Mouse (Mus musculus) left cerebral cortex, adult 11 months (tissue): ENCODE data around the gene Kiss1r.
A peak's percentile ranks its signal among the peaks of the same experiment; 100 is the strongest.

Experiments used
- DNase-seq: peaks from one replicate; pipeline ENCODE4 v3.0.0; 2022; ENCODE audit warnings: low spot score

The Kiss1r gene

DNA sequence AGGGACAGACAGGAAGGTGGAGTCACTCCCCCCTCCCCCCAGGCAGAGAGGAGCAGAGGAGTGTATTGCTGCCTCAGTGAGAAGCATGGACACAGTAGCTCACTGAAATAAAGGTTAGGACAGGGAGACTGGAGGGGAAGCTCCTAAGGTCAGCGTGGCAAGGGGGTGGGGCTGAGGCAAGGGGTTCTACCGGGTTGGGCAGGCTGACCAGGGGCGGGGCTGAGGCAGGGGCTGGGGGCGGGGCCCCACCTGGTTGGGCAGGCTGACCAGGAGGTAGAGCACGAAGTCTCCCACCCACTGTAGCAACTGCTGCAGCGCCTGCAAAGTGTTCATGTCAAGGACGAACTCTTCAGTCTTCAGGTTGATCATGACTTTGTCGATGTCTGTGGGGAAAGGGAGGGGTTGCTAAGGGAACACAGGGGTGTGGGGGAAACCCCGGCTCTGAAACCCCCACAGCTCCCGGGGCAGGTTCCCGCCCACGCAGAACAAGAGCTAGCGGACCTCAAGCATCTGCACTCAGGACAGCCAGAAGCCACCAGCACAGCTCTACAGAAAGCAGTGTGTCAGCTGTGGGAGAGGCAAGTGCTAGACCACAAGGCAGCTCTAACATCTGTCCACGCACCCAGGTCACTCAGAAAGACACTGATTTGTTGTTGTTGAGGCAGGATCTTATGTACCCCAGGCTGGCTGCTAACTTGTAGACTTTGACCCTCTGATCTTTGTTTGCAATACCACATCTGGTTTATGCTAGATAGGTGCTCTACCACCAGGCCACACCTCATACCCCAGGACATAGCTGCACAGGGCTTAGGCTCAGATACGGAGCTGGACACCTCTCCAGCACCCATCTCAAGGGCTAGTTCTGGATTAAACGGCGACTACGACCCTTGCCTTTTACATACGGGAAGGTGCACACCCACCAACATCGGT lies 19.2 kb upstream of the Kiss1r start:
- DNase-seq: no peak

DNA sequence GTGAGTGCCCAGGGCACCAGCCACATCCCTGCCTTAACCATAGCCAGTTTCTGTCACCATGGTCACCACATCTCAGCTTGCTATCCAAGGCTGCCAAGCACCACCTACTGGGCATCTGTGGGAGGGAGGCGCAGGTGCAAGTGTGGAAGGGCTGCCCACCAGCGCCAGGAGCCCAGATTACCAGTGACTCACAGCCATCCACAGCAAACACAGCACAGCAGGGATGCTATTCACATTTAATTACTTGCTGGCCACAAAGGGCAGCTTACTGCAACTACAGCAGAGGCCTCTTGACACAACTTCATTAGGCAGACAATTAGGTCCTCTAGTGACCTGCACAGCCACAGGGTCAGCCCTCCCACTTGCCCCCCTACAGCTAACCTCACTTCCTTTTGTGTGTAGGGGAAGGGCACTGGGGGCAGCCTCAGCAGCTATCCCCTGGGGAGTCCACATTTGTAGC lies 15.8 kb upstream of the Kiss1r start:
- DNase-seq: peak; percentile 73

DNA sequence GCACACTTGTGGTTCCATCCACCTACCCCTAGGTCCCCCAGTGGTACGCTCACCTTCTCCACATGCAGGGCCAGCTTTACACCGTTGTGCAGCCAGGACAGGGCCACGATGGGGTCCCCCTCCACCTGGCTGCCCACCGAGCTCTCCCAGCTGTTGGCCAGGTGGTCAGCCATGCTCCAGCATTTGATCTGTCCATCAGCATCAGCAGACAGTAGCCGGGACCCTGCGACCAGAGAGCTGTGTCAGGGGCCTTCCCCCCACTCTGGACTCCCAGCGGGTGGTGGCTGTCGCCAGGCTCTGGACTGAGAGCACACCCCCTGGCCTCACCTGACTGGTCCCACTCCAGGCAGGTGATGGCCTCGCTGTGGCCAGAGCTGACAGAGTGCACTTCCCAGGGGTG lies 10.1 kb upstream of the Kiss1r start:
- no peak for DNase-seq

DNA sequence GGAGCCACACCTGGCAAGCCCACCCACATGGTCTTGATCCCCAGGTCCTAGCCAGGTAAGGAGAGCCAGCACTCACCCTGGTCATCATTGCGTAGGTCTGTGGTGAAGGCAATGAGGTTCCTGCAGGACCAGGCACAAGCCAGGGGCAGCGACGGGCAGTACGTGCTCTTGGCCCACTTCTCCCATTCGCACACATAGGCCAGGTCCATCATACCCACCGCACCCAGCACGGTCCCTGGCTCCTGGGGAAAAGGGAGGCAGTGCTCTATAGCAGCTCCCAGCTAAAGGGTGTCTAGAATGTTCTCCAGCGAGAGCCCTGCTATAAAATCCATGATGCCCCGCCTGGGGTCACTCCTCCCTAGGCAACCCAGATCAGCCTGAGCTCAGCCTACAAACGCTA lies 9.4 kb upstream of the Kiss1r start:
- no peak for DNase-seq

DNA sequence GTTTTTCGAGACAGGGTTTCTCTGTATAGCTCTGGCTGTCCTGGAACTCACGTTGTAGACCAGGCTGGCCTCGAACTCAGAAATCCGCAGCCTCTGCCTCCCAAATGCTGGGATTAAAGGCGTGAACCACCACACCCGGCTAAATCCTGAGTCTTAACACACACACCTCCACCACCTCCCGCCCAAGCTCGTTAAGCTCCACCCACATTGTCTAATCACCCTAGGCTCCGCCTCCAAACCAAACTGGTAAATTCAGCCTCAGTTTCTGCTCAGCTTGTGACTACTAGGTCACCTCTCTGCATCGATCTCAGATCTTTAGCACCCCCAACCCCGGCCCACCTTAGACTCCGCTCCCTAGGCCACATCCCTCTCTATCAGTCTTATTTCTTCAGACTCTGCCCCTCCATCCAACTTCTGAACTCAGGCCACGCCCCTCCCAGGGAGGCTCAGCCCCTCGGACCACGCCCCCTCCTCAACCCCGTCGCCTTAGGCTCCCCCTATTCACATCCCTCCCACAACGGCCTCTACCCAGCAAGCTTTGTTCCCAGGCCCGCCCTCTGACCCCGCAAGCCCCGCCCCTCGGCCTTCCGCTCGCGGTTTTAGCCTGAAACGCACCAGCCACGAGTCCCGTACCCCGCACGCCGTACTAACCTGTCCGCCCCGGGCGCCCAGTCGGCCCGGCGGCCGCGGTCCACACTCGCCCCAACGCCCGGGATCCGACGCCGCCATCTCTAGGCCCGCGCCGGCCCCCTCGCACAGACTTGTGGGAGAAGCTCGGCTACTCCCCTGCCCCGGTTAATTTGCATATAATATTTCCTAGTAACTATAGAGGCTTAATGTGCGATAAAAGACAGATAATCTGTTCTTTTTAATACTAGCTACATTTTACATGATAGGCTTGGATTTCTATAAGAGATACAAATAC lies 8.3 kb upstream of the Kiss1r start, which contains the start of gene Med16:
TSS of gene Med16 (minus strand) at position 757 of the 925 bp plus-strand sequence.
- peak; percentile 96 for DNase-seq

DNA sequence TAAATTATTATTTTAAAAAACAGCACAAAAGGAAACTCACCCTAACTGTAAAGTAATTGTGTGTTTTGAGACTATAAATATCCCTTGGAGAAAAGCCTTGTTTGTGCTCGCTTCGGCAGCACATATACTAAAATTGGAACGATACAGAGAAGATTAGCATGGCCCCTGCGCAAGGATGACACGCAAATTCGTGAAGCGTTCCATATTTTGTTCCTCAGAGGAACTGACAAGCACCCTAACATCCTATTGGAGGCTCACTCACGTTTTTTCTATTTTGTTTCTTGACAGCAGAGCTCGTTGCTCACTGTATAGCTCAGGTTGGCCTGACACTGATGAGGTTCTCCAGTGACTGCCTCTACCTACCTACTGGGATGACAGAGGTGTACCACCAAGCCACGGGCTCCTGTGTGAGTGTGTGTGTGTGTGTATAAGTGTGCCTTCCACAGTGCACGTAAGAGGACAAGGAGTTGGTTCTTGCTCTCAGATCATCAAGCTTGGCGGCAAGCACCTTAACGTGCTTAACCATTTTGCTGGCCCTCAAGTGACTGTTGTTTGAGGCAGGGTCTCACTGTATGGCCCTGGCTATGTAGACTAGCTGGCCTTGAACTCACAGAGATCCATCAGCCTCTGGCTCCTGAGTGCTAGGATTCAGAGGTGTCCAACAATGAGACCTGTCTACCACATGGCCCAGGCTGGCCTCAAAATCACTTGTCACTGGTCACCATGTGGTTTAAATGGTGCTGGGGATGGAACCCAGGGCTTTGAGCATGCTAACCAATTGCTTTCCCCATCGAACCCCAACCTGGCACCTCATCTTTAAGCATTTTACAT lies 7.5 kb upstream of the Kiss1r start:
- peak; percentile 79 for DNase-seq

DNA sequence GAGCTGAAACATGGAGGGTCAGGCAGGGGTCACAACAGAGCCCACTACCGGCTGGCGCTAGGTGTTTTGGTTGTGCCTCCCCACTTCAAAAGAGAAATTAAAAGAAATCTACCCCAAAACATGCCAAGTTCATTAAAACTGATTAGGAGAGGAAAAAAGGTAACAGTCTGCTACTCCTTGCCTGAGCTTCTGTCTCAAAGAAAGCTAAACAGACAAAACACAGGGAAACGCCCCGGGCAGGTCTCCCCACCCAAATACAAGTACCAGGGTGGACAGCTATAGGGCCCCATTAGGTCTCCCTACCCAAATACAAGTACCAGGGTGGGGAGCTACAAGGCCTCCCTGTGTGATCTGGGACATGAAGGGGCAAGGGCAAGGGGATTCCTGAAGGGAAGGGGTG lies 6.2 kb upstream of the Kiss1r start, which contains the start of gene Gm26602:
TSS of gene Gm26602 (plus strand) at position 301 of the 400 bp plus-strand sequence.
- DNase-seq: no peak

DNA sequence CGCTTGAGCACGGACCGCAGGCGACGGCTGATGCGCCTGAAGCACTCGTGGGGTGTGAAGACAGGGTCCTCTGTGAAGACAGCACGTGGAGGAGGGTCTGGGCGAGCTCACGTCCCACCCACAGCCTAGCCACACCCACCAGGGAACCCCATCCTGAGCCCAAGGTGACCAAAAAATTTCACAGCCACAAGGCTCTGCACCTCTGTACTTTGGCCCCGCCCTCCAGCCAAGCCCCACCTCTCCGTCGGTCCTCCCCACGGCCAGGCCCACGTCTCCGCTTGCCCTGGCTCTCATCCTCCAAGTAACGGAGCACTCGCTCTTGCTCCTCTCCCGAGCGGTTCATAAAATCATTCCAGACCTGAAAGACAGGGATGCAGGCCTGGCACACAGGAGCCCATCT lies 4.4 kb upstream of the Kiss1r start:
- DNase-seq: no peak

DNA sequence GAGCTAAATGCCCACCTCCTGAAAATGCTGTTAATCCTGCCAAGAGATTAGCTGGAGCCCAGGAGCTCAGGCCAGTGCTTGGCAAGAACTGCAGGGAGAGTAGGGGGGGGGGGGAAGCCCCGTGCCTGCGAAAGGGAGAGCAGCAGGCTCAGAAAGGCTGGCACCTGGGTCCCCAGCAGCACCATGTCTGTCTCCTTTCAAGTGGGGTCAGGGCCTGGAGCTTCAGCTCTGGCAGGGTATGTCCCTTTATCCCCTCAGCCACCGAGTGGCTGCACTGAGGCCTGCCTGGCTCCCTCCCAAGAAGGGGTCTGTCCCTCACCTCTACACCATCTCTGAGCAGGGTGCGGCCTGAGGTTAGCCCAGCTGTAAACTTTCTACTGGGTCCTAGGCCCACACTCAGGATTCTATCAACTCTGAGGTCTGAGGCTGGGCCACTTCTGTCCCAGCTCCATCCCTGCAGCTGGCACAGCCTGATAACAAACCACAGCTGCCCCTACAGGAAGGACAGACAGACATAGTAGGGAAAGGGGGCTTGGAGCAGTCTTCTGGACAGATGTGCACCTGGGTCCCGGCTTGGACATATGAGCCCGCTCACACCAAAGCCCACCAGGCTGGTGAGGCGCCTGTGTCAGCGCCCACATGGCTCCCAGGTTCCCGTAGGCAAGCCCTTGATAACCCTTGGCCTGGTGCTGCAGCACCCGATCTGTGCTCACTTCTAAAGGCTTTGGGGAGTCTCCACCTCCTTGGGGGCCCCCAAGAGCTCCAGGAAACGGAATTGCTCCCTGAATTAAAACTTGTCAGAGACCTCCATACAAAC lies 2.4 kb upstream of the Kiss1r start:
- DNase-seq: no peak

DNA sequence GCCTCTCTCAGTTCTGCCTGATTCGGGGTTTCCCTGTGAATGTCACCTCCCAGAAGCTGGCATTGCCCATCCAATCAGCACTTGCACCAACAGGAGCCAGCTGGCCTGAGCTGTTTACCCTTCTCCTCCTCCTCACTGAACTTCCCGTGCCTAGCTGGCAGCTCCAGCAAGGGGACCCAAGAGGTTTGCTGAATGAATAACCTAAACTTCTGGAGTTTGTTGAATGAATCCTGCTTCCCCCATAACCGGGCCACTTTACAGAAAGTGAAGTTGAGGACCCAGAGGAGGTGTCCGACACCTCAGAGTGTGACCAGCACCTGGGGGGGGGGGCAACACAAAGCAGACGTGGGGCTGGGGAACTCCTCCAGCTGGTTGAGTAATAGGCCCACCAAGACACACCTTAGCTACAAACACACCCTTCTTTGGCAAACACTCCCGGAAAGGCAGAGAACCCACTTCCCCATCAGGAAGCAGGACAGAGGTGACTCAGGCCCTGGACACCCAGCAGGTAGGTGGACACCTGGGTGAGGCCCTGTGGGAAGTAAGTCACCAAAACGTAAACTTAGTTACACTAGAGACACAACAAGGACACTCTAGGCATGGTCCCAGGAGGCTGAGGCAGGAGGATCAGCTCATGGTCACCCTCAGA lies 1.7 kb upstream of the Kiss1r start:
- no peak for DNase-seq

DNA sequence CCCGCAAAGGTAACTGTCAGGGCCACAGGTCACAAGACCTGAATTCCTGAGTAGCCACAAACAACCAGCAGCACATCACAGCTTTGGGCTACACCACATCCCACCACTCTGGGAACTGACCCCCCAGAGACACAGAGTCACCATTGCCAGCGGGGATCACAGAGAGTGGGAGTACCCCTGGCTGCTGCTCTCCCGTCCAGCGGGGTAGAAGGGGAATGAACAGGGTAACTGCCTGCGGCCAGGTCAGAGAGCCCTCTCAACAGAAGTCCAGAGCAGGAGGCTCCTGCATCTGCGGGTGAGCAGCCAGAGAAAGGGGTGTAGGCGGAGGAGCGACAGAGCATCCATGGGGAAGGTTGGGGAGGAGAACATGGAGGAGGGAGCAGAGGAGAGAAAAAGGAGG lies 690 bp upstream of the Kiss1r start:
- DNase-seq: no peak

DNA sequence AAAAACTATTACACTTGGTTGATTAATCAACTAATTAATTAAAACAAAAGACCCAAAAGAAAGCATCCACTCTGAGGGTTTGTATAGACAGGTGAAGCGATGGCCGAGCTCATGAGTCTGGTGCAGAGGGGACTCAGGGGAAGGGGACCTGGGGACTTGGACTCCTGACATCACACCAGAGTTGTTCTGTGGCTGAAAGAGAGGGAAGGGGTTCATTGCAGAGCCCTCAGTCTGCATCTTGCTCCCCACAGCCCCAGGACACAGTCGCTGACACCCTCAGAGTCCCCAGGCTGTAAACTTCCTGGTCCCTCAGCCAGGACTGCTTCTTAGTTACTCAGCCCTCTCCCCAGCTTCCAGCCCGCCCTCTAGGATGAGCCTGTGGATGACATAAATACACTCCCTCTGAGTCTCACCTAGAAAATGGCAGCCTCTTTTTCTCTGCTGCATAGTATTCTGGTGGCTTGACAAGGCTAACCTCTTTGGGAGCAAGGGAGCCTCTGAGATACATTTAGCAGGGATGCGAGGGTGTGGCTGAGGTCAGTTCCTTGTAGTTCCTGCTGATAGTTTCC lies 845 bp downstream of the Kiss1r start:
- no peak for DNase-seq

DNA sequence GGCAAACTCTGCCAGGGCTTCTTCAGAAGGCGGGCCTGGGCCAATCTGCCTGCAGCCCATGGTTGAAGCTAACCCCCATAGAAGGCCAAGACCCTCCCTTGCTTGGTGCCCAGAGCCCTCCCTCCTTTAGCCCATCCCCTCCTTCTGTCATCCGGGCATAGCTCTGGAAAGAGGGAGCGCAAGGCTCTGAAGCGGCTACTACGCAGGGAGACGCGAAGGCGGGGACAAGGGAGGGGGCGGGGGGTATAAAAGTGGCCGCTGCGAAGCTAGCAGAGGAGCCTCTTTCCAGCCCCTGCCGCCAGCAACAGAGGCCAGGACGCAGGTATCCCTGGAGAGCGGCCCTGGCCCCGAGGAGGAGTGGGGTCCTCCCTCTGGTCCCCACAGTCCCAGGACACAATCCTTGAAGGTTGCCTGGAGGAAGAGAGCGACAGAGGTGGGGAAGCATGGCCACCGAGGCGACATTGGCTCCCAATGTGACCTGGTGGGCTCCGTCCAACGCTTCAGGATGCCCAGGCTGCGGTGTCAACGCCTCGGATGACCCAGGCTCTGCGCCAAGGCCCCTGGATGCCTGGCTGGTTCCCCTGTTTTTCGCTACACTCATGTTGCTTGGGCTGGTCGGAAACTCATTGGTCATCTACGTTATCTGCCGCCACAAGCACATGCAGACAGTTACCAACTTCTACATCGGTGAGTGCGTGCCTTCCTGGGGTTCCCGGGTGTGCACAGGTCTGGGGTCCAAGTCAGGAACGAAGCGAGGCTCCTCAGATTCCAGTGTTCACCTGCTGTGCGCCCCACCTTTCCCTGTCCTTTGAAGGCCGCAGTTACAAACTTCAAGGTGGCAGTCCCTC lies 1.7 kb downstream of the Kiss1r start:
- no peak for DNase-seq

DNA sequence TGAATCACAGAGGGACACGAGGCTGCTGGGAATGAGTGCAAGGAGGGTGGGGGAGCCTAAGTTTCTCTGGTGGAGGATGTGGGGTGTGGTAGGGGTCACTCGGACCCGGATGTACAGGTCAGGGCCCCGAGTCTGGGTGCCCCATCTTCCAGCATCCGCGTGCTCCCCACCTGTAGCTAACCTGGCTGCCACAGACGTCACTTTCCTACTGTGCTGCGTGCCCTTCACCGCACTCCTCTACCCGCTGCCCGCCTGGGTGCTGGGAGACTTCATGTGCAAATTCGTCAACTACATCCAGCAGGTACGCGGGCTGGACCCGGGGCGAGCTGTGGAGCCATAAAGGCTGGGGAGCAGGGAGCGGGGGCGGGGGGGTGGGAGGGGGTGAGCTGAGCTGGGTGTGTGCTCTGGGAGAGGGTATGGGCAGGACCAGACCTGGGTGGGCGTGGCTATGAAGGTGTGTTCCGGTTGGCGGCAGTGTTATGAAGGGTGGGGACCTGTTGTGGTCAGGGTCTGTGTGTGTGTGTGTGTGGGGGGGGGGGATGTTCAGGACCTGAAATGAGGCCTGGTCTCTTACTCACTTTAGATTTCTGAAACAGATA lies 2.6 kb downstream of the Kiss1r start:
- DNase-seq: no peak

DNA sequence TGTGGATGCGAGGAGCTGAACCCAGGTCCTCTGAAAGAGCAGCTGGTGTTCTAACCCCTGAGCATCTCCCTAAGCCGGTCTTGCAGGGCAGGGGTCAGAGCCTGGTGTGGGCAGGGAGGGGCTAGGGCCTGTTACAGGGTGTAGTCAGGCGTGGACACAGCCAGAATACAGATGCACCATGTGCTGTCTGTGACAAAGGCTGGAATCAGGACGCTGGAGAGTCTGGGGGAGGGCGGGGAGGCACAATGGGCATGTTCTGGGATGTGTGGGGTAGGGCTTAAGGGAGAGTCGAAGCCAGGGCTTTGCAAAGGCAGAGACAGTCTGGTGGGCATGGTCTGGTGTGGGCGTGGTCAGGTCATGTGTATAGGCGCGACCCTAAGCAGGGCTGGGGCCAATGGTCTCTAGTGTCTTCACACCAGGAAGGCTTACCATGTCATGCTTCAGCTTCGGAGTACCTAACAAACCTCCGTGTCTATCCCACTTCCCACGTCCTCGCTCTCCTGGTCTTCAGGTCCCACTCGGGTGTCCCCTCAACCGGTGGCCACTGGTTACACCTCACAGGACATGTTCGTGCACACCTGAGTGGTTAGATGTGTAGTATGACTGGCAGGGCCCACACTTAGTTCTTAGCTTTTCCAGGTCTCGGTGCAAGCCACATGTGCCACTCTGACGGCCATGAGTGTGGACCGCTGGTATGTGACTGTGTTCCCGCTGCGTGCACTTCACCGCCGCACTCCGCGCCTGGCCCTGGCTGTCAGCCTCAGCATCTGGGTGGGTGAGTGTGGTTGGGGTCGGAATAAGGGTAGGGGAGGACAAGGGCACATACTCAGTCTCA lies 3.5 kb downstream of the Kiss1r start:
- no peak for DNase-seq

DNA sequence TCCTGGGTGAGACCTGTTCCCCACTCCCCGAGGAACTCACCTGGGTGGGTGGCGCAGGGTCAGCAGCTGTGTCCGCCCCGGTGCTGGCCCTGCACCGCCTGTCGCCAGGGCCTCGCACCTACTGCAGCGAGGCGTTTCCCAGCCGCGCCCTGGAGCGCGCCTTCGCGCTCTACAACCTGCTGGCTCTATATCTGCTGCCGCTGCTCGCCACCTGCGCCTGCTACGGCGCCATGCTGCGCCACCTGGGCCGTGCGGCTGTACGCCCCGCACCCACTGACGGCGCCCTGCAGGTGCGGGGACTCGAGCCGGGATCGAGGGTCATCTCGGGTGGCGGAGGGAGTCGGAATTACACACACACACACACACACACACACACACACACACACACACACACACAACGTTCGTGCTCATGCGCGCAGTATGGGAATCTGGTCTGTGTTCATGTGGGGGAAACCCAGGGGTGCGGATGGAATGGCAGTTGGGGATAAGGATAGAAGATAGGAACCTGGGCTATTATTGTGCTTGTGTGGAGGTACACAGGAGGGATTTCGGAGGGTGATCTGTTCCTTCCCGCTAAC lies 4.3 kb downstream of the Kiss1r start, which contains the start of gene R3hdm4:
TSS of gene R3hdm4 (minus strand) at position 251 of the 578 bp plus-strand sequence.
- DNase-seq: no peak

DNA sequence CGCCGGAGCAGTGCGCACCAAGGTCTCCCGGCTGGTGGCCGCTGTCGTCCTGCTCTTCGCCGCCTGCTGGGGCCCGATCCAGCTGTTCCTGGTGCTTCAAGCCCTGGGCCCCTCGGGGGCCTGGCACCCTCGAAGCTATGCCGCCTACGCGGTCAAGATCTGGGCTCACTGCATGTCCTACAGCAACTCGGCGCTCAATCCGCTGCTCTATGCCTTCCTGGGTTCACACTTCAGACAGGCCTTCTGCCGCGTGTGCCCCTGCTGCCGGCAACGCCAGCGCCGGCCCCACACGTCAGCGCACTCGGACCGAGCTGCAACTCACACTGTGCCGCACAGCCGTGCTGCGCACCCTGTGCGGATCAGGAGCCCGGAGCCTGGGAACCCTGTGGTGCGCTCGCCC lies 4.8 kb downstream of the Kiss1r start:
- no peak for DNase-seq
